Mouse (Mus musculus): ENCODE data around the gene Itga5. TPM values are rescaled to one million over a fixed set of nuclear protein-coding genes. Genes with fewer than 3 reads are reported as not detected.

Gene Itga5
- polyA plus RNA-seq, 1 experiment from 2014 or later: 7.2 TPM

- Histone ChIP-seq H3K9ac (replicated peaks) (no peak overlapping the region), H3K27ac (replicated peaks) (peak overlapping the region; percentile 1; the same call in 1 of the 2 replicates), H3K4me1 (peaks cover 37% of the 10 kb centered on the region), H3K9me3 (replicated peaks) (no peaks in the 10 kb centered on the region), H3K36me3 (no peaks in the 10 kb centered on the region), H3K27me3 (replicated peaks) (peaks cover 10% of the 10 kb centered on the region), H3K4me2 (no peak overlapping the region), H3K4me3 (replicated peaks) (no peak overlapping the region)
- ATAC-seq (ENCODE audit: low FRiP score): no peak
- WGBS: 24% methylated on average over 7 of the region's 7 CpGs
Measured at GRCm38 (mm10) chr15:103335488-103336235, 30.9 kb downstream of the Itga5 start.

DNA sequence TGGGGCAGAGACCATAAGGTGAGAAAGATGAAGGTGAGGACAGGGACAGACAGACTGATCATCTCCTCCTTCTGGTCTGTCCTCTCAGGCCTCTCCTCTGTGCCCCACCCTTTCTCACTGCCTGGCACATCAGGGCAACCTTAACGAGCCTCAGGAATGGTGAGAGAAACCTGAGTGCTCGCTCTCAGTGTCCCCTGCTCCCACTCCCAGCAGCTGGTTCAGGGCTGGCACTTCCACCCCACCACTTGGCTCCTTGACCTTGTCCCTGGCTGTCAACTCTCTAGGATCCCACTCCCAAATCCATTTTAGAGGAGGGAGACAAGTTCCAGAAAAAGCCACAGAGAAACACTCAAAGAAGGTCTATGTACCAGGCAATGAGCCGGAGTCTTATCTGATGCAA, 31.5 kb downstream of the Itga5 start:
- Histone ChIP-seq H3K9ac (replicated peaks) (no peak overlapping the region), H3K9me3 (replicated peaks) (no peaks in the 10 kb centered on the region), H3K4me2 (no peak overlapping the region), H3K27me3 (replicated peaks) (peaks cover 8% of the 10 kb centered on the region), H3K36me3 (no peaks in the 10 kb centered on the region), H3K4me3 (replicated peaks) (no peak overlapping the region), H3K4me1 (peaks cover 31% of the 10 kb centered on the region), H3K27ac (replicated peaks) (peak overlapping the region; percentile 1; the same call in 1 of the 2 replicates)
- 58% methylated on average over 3 of the region's 3 CpGs for WGBS
- ATAC-seq (ENCODE audit: low FRiP score): no peak

DNA sequence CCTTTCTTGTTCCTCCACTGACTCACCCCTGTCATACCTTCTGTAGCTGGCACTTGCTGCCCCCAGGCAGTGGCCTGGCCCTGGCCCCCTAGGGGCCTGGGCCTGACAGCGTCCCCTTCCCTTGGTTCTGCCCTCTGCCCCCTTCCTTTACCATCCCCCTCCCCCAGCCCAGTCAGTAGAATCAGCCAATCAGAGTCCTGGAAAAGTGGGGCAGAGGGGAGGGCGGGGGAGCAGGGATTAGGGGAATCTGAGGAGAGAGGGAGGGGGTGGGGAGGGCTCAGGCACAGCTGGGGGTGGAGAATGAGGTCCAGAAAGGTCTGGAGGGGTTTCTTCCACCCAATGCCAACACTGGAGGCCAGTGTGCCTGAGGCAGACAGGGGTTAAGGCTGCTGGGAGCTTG, 32.4 kb downstream of the Itga5 start:
- Histone ChIP-seq H3K4me2 (no peak overlapping the region), H3K36me3 (no peaks in the 10 kb centered on the region), H3K4me1 (peaks cover 26% of the 10 kb centered on the region), H3K4me3 (replicated peaks) (no peak overlapping the region), H3K27ac (replicated peaks) (no peak overlapping the region), H3K9ac (replicated peaks) (no peak overlapping the region), H3K27me3 (replicated peaks) (peaks cover 8% of the 10 kb centered on the region), H3K9me3 (replicated peaks) (no peaks in the 10 kb centered on the region)
- 8% methylated on average over 2 of the region's 2 CpGs for WGBS
- ATAC-seq (ENCODE audit: low FRiP score): no peak

DNA sequence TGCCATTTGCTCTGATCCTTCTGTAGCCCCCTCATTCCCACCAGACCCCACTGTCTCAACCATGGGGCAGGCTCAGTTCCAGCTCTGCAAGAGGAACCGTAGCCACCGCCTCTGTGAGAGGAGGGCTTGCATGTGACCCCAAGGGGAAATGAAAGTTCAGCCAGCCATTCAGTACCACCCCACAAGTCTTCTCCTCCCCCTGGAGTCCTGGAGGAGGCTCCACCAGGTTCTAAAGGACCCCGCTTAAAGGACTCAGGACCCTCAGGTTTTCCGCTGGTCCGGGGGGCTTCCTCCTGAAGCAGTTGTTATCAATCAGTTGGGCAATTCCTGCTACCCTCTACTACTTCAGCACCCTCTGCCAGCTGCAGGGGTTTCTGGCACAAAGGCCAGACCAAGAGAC, 32.8 kb downstream of the Itga5 start:
- Histone ChIP-seq H3K9me3 (replicated peaks) (no peaks in the 10 kb centered on the region), H3K27ac (replicated peaks) (no peak overlapping the region), H3K4me2 (no peak overlapping the region), H3K27me3 (replicated peaks) (peaks cover 8% of the 10 kb centered on the region), H3K9ac (replicated peaks) (no peak overlapping the region), H3K36me3 (no peaks in the 10 kb centered on the region), H3K4me1 (peaks cover 22% of the 10 kb centered on the region), H3K4me3 (replicated peaks) (no peak overlapping the region)
- 72% methylated on average over 5 of the region's 5 CpGs for WGBS
- no peak for ATAC-seq (ENCODE audit: low FRiP score)

DNA sequence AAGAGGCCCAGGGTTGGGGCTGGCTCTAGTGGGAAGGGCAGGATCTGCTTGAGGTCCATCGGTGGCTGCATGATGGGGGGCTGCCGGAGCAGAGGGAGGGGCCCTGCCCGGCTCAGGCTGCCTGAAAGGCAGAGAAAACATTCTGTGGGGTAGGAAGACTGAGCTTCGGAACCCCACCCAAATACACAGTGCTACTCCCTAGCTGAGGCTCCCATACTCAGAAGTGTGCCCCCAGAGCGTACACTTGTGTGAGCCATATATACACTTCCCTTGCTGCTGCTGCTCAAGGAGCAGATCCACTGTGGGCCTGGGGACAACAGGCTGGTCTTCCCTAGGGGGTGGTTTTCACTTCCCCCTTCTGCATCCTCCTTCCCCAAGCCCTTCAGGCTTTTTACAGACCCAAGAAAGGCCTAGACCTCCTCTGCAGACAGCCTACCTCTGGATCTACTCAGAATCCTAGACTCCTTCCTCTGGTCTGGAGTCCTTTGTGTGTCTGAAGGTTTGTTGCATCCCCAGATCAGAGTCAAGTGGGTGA, 33.4 kb downstream of the Itga5 start:
- Histone ChIP-seq H3K4me1 (peaks cover 18% of the 10 kb centered on the region), H3K27me3 (replicated peaks) (peaks cover 4% of the 10 kb centered on the region), H3K4me2 (no peak overlapping the region), H3K4me3 (replicated peaks) (no peak overlapping the region), H3K9me3 (replicated peaks) (no peaks in the 10 kb centered on the region), H3K9ac (replicated peaks) (no peak overlapping the region), H3K36me3 (no peaks in the 10 kb centered on the region), H3K27ac (replicated peaks) (no peak overlapping the region)
- WGBS: 67% methylated on average over 5 of the region's 5 CpGs
- no peak for ATAC-seq (ENCODE audit: low FRiP score)

GRCm38 (mm10) chr15:103323455-103324247, 42.9 kb downstream of the Itga5 start:
- peak; percentile 97 for ATAC-seq (ENCODE audit: low FRiP score)
- Histone ChIP-seq H3K4me1 (peaks cover 40% of the 10 kb centered on the region), H3K27ac (replicated peaks) (peak overlapping the region; percentile 69), H3K9ac (replicated peaks) (peak overlapping the region; percentile 76), H3K36me3 (peaks cover 4% of the 10 kb centered on the region), H3K4me2 (peak overlapping the region; percentile 85), H3K4me3 (replicated peaks) (peak overlapping the region; percentile 70), H3K27me3 (replicated peaks) (no peaks in the 10 kb centered on the region), H3K9me3 (replicated peaks) (no peaks in the 10 kb centered on the region)
- WGBS: under 1% methylated on average over 33 of the region's 40 CpGs

GRCm38 (mm10) chr15:103323070-103323454, 43.5 kb downstream of the Itga5 start:
- Histone ChIP-seq H3K4me2 (peak overlapping the region; percentile 85), H3K4me3 (replicated peaks) (peak overlapping the region; percentile 70), H3K27me3 (replicated peaks) (no peaks in the 10 kb centered on the region), H3K4me1 (peaks cover 40% of the 10 kb centered on the region), H3K36me3 (peaks cover 10% of the 10 kb centered on the region), H3K9ac (replicated peaks) (peak overlapping the region; percentile 76), H3K27ac (replicated peaks) (peak overlapping the region; percentile 69), H3K9me3 (replicated peaks) (no peaks in the 10 kb centered on the region)
- under 1% methylated on average over 17 of the region's 26 CpGs for WGBS
- ATAC-seq (ENCODE audit: low FRiP score): peak; percentile 71

DNA sequence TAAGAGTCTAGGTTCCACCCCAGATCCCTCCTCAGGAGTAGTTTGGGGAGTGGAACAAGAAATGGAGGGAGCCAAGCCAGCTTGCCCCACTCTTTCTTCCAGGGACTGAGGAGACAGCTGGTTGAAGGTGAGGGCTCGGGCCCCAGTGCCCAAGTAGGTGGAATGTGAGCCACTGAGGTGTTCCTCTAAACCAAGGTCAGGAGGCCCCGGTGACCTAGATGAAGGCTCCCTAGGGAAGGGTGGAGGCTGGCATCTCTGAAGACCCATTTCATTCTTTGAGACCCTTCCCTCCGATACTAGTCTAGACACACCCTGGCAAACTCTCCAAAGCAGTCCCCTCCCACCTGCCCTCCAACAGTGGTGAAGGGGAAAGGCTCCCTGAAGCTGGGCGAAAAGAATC, 44.2 kb downstream of the Itga5 start:
- Histone ChIP-seq H3K9ac (replicated peaks) (peak overlapping the region; percentile 76), H3K27ac (replicated peaks) (peak overlapping the region; percentile 69; the same call in 1 of the 2 replicates), H3K27me3 (replicated peaks) (no peaks in the 10 kb centered on the region), H3K36me3 (peaks cover 16% of the 10 kb centered on the region), H3K9me3 (replicated peaks) (no peaks in the 10 kb centered on the region), H3K4me3 (replicated peaks) (peak overlapping the region; percentile 70), H3K4me1 (peaks cover 40% of the 10 kb centered on the region), H3K4me2 (peak overlapping the region; percentile 85)
- WGBS: 35% methylated on average over 4 of the region's 4 CpGs
- ATAC-seq (ENCODE audit: low FRiP score): peak; percentile 3; the same call in 1 of the 2 replicates

DNA sequence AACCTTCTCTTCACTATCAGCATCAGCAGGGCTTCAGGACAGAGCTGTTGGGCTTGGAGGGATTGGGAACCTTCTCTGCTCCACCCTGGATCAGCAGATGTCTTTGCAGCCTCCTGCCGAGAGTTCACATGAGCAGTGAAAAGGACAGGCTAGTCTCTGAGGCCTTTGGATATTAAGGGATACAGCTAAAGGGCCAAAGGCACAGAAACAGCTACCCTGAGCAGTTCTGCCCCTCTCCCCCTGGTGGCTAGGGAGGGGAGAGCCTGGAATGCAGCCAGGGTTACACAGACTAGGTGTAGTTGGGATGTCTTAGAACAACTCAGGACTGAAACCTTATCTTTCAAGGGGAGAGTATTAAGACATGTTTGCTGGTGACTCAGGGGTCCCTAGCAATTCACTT, 45.5 kb downstream of the Itga5 start:
- H3K36me3 ChIP-seq: peaks cover 30% of the 10 kb centered on the region
- peaks cover 46% of the 10 kb centered on the region for H3K4me1 ChIP-seq
- no peak overlapping the region for H3K4me3 ChIP-seq (replicated peaks)
- H3K27me3 ChIP-seq (replicated peaks): no peaks in the 10 kb centered on the region
- ATAC-seq (ENCODE audit: low FRiP score): no peak
- H3K27ac ChIP-seq (replicated peaks): no peak overlapping the region
- 67% methylated on average over 1 of the region's 1 CpGs for WGBS
- H3K9ac ChIP-seq (replicated peaks): no peak overlapping the region
- no peak overlapping the region for H3K4me2 ChIP-seq
- H3K9me3 ChIP-seq (replicated peaks): no peaks in the 10 kb centered on the region

GRCm38 (mm10) chr15:103318201-103318816, 48.3 kb downstream of the Itga5 start:
- no peak for ATAC-seq (ENCODE audit: low FRiP score)
- Histone ChIP-seq H3K27me3 (replicated peaks) (no peaks in the 10 kb centered on the region), H3K9me3 (replicated peaks) (no peaks in the 10 kb centered on the region), H3K9ac (replicated peaks) (no peak overlapping the region), H3K4me3 (replicated peaks) (no peak overlapping the region), H3K36me3 (peaks cover 37% of the 10 kb centered on the region), H3K4me2 (no peak overlapping the region), H3K27ac (replicated peaks) (no peak overlapping the region; the same call in 1 of the 2 replicates), H3K4me1 (peaks cover 64% of the 10 kb centered on the region)
- WGBS: 72% methylated on average over 3 of the region's 3 CpGs

GRCm38 (mm10) chr15:103317731-103318130, 48.8 kb downstream of the Itga5 start:
- WGBS: 89% methylated on average over 8 of the region's 8 CpGs
- no peak for ATAC-seq (ENCODE audit: low FRiP score)
- H3K9ac ChIP-seq (replicated peaks): no peak overlapping the region
- H3K27me3 ChIP-seq (replicated peaks): no peaks in the 10 kb centered on the region
- peaks cover 68% of the 10 kb centered on the region for H3K4me1 ChIP-seq
- no peak overlapping the region for H3K4me3 ChIP-seq (replicated peaks)
- H3K27ac ChIP-seq (replicated peaks): no peak overlapping the region; the same call in 1 of the 2 replicates
- no peak overlapping the region for H3K4me2 ChIP-seq
- H3K9me3 ChIP-seq (replicated peaks): no peaks in the 10 kb centered on the region
- peaks cover 37% of the 10 kb centered on the region for H3K36me3 ChIP-seq

Measured in neural tube, embryonic 15.5 days (tissue).